Mouse (Mus musculus): Measurements from ENCODE around the gene 9330182L06Rik.

GRCm38 (mm10) chr5:9338756-9339510, 73.0 kb downstream of the 9330182L06Rik start:
- TF ChIP-seq POLR2A (IDR thresholded peaks at IDR 0.05; ENCODE audit: insufficient read depth, low read length) (no peak), CTCF (IDR thresholded peaks at IDR 0.05; ENCODE audit: low read depth, low read length) (no peak), EP300 (IDR thresholded peaks at IDR 0.05; ENCODE audit: insufficient read depth, low read depth, low read length) (no peak)
